Mouse (Mus musculus) E14TG2a.4 (cell line): ENCODE measurements around the gene Gm20388.

Source experiments
- CTCF ChIP-seq: conservative IDR thresholded peaks from 2 replicates; pipeline ENCODE4 v1.5.1; 2014; ENCODE audit warnings: low read length
- NANOG ChIP-seq: IDR thresholded peaks from 2 replicates; pipeline ENCODE4 v1.6.1; 2014; ENCODE audit warnings: borderline replicate concordance, low read length, mixed read lengths

- no peak for TF ChIP-seq CTCF
- TF ChIP-seq NANOG = no peak
Observed at GRCm38 (mm10) chr8:123502192-123502591, 3591.6 kb downstream of the Gm20388 start.
